10 mouse cellular contexts compared by ENCODE assay signal in genomic region chr2:138245631-138246289, GRCm38 (mm10). TPM values are rescaled to one million over a fixed set of nuclear protein-coding genes. Genes with fewer than 3 reads are reported as not detected.
DNase-seq lines count a peak whose midpoint lies in the region; ATAC-seq lines count a peak whose summit lies in the region.
"Had no signal": no experiment of that assay in that cellular context is flagged by ENCODE, and none has a peak within 500 bp of the region (broad histone marks: within the 10 kb centered on the region; RNA-seq: fewer than 3 reads in every experiment).

No protein-coding gene starts in this region.

- no peak overlapping the region for H3K4me3 ChIP-seq in heart, embryonic 10.5 days
- H3K4me3 ChIP-seq: embryonic facial prominence, embryonic 12.5 days; midbrain, embryonic 12.5 days had no signal

- 63% methylated on average over 2 of the region's 2 CpGs for WGBS in heart, embryonic 10.5 days

- no peaks in the 10 kb centered on the region for H3K36me3 ChIP-seq in heart, embryonic 10.5 days
- H3K36me3 ChIP-seq: embryonic facial prominence, embryonic 12.5 days; midbrain, embryonic 12.5 days had no signal

- H3K4me1 ChIP-seq in heart, embryonic 10.5 days: peaks cover 6% of the 10 kb centered on the region; the same call in 1 of the 2 replicates
- H3K4me1 ChIP-seq: embryonic facial prominence, embryonic 12.5 days; midbrain, embryonic 12.5 days had no signal

- peak; percentile 99 for ATAC-seq in granulocyte monocyte progenitor cell, adult 5-6 weeks (replicated peaks; ENCODE audit: poor library complexity, severe bottlenecking)
- ATAC-seq in megakaryocyte, adult 5-6 weeks (ENCODE audit: poor library complexity, severe bottlenecking): peak; percentile 98

- H3K27me3 ChIP-seq in heart, embryonic 10.5 days (ENCODE audit: insufficient read depth, poor library complexity, severe bottlenecking): no peaks in the 10 kb centered on the region
- H3K27me3 ChIP-seq: embryonic facial prominence, embryonic 12.5 days; midbrain, embryonic 12.5 days had no signal

- no peak overlapping the region for H3K27ac ChIP-seq in heart, embryonic 10.5 days
- H3K27ac ChIP-seq: embryonic facial prominence, embryonic 12.5 days; midbrain, embryonic 12.5 days had no signal

- peak; percentile 97 for DNase-seq in heart, adult 11 months
- no peak for DNase-seq in heart, embryonic 10.5 days (ENCODE audit: low spot score)
- DNase-seq in adipocyte (ENCODE audit: low spot score): peak; percentile 84
- DNase-seq in layer of hippocampus, adult 18-20 months (ENCODE audit: low spot score in 2 of 2): peak; percentile 53 to 73
- DNase-seq in spleen, postnatal 4 days (ENCODE audit: low spot score in 2 of 2): no peak
- no peak for DNase-seq in adrenal gland, postnatal 25 days

- no peaks in the 10 kb centered on the region for H3K9me3 ChIP-seq in heart, embryonic 10.5 days
- H3K9me3 ChIP-seq: embryonic facial prominence, embryonic 12.5 days; midbrain, embryonic 12.5 days had no signal

RNA-seq across cellular contexts. Expression of gene Btbd3, which starts 10.6 kb away (rescaled TPM):
- polyA plus RNA-seq in heart, embryonic 10.5 days (2016; fragmentation: Nextera tagmentation; extraction: Ambion mirVana): 7.0 and 7.6 TPM in 2 replicates
- 2.0 and 3.7 TPM in 2 replicates for total RNA-seq in granulocyte monocyte progenitor cell, adult 5-6 weeks (2014; fragmentation: Nextera tagmentation)
- 1.1 and 1.2 TPM in 2 replicates for total RNA-seq in granulocyte monocyte progenitor cell, adult 5-6 weeks (2017)
- 100 to 1,000 TPM; 186 to 197 TPM for total RNA-seq in layer of hippocampus, adult 18-20 months (2021)
- 0.91 and 1.9 TPM in 2 replicates for total RNA-seq in megakaryocyte, adult 5-6 weeks (2015)
- 0.49 and 1.0 TPM in 2 replicates for total RNA-seq in megakaryocyte, adult 5-6 weeks (2017)
- total RNA-seq in adrenal gland, postnatal 25 days (2021): 20.9 and 24.6 TPM in 2 replicates

Comparison
In these comparisons a context has a peak if more than half of its experiments do, and no peak if none do; other contexts are left out.
1. DNase-seq: peak in heart, adult 11 months (single experiment), adipocyte (single experiment) and layer of hippocampus, adult 18-20 months (2 of 2); none in heart, embryonic 10.5 days (single experiment), spleen, postnatal 4 days (0 of 2) and adrenal gland, postnatal 25 days (single experiment).